Mouse (Mus musculus): ENCODE measurements around the gene Casp4.
A peak's percentile ranks its signal among the peaks of the same experiment; 100 is the strongest.

The Casp4 gene

GRCm38 (mm10) chr9:5308561-5308960 is at the start of gene Casp4:
Gene Casp4, plus strand, starts transcription at chr9:5308828.
- peak; percentile 6 to 22 for DNase-seq

GRCm38 (mm10) chr9:5263951-5264475 is 44.6 kb upstream of the Casp4 start:
- DNase-seq: no peak

DNA sequence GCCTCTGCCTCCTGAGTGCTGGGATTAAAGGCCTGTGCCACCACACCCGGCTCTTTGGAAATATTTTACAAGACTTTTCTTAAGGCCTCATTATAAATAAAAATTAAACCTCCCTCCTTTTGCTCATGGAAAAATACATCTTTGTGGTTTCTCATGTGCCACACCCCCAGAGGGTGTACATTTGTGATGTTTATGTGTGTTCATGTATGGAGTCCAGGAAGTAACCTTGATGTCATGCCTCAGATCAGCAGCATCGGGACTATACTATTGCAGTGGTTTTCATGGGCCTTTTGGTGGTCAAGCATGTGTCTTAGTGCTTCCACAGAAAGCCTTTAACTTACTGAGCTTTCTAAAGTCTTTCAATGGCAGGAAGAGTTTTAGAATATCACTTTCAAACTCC is 38.4 kb upstream of the Casp4 start:
- DNase-seq: no peak

DNA sequence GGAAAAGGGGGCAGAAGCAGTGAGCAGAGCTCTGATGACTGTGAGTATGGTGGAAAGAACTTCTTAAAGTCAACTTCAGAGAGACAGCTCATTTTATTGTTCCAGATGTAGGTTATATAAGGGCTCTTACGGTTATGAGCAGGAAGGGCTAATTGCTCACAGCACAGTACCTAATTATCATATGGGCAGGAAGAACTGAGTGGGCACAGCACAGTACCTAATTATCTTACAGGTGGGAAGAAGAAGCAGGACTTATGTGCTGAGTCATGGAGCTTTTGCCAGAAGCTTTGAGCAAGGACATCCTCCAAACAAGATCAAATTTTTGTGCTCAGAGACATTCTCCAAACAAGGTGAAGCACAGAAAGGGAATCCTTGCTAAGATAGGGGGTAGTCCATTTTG is 37.7 kb upstream of the Casp4 start:
- no peak for DNase-seq

- DNase-seq: no peak
These were observed 37.2 kb upstream of the Casp4 start for GRCm38 (mm10) chr9:5271334-5271845.

GRCm38 (mm10) chr9:5286071-5286470 is 22.6 kb upstream of the Casp4 start:
- DNase-seq: no peak

DNA sequence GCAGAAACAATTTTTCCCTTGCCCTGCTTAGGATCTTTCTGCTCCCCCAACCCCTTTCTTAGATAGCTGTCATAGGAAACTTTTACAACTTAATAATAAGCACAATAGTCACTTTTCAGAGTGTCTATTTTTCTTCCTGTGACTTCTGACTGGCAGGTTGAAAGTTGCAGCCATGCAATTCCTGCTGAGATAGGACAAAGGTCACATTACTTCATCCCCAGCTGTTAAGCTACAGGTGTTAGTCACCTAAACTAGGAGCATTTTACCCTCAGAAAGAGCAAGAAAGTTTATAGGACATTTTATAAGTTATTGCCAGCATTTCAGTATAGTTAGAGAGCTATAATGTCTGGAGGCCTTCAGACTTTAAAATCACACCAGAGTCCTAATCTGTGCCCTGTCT is 22.0 kb upstream of the Casp4 start:
- DNase-seq: no peak

- DNase-seq: no peak
These were observed 12.0 kb upstream of the Casp4 start for GRCm38 (mm10) chr9:5296354-5297237.

- DNase-seq: no peak
These were observed 10.1 kb upstream of the Casp4 start, which contains the start of gene Casp1 for GRCm38 (mm10) chr9:5298329-5299131. Gene Casp1, plus strand, starts transcription at chr9:5298517.

- no peak for DNase-seq
These were observed 9.6 kb upstream of the Casp4 start for GRCm38 (mm10) chr9:5299132-5299381.

- no peak for DNase-seq
These were observed 1.5 kb downstream of the Casp4 start for GRCm38 (mm10) chr9:5310112-5310511.

- DNase-seq: no peak
These were observed 2.8 kb downstream of the Casp4 start for GRCm38 (mm10) chr9:5311435-5311834.

DNA sequence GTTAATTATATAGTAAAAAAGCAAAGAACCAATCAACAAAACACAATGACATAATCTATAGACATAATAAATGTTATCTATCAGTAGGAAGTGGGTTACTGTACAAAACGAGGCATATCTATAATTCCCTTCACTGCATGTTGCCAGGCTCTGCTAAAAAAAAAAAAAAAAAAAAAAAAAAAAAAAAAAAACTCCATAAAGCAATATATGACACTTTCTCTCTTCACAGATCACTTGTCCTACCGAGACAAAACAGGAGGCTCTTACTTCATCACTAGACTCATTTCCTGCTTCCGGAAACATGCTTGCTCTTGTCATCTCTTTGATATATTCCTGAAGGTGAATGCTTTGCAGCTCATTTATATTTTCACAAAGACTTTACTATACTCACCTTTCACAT is 19.6 kb downstream of the Casp4 start:
- DNase-seq: no peak

GRCm38 (mm10) chr9:5332441-5332840 is 23.8 kb downstream of the Casp4 start:
- DNase-seq: no peak

GRCm38 (mm10) chr9:5333422-5333821 is 24.8 kb downstream of the Casp4 start:
- DNase-seq: no peak

DNA sequence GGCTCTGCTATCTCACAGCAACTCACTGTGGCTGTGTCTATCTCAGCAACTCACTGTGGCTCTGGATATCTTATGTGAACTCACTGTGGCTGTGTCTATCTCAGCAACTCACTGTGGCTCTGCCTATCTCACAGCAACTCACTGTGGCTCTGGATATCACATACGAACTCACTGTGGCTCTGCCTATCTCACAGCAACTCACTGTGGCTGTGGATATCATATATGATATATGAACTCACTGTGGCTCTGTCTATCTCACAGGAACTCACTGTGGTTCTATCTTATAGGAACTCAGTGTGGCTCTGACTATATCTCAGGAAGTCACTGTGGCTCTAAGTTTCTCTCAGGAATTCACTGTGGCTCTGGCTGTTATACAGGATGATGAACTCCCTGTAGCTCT is 34.5 kb downstream of the Casp4 start:
- no peak for DNase-seq

GRCm38 (mm10) chr9:5344090-5344489 is 35.5 kb downstream of the Casp4 start:
- no peak for DNase-seq

GRCm38 (mm10) chr9:5345291-5345898 is 36.8 kb downstream of the Casp4 start, which contains the start of gene Casp12:
Gene Casp12, plus strand, starts transcription at chr9:5345430.
- DNase-seq: peak; percentile 19 to 26

GRCm38 (mm10) chr9:5347381-5347780 is 38.8 kb downstream of the Casp4 start:
- DNase-seq: no peak

GRCm38 (mm10) chr9:5353673-5354072 is 45.0 kb downstream of the Casp4 start:
- no peak for DNase-seq

DNA sequence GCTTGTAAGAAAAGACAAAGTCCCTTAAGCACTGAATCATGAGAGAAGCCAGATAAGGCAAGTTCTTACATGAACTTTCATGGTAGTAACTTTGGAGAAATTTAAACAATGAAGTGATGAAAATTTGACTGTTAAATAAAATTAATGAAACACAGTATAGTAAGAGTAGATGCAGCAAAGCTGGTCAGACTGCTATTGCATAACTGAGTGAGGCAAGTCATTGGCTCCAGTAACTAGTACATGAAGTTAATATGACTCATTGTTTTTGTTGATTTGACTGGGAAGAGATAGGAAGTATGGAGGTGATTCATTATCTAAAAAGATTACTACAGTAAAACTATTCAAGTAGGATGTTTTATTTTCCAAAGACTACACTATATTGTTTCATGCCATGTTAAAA is 48.2 kb downstream of the Casp4 start:
- no peak for DNase-seq

All from kidney, postnatal 4 days (tissue).